Mouse (Mus musculus): ENCODE measurements around the gene Sebox. TPM values are rescaled to one million over a fixed set of nuclear protein-coding genes. Genes with fewer than 3 reads are reported as not detected.
"Not testable (repeated sequence)": the region's sequence is repeated elsewhere in the genome, so short reads cannot be mapped to it uniquely, and the experiment has no call there.

The Sebox gene
- polyA plus RNA-seq, 1 experiment from 2014 or later = 0.11 TPM

DNA sequence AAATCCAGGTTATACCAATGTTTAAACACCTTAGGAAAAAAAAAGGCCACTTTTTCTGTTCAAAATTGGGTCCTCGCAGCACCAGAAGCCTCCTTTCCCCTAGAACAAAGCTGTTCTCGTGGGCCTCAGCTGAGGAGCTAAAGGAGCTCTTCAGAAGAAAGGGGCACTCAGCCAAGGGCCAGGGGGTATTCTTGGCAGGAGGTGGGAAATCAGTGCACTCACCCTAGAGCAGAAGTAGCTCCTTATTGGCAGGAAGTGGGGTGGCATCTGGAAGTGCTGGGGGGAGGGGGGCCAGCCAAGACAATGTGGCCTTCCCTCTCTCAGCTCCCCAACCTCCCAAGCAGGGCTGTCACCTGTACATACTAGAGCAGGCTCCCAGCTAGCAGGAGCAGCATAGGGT, 21.6 kb downstream of the Sebox start:
- no peak for ATAC-seq
- WGBS = 62% methylated on average over 2 of the region's 2 CpGs
- Histone ChIP-seq H3K9ac (ENCODE audit: low read depth, low read length) (no peak overlapping the region), H3K4me2 (ENCODE audit: low read length) (no peak overlapping the region), H3K36me3 (ENCODE audit: control insufficient read depth, insufficient read depth, low read length) (peaks cover 61% of the 10 kb centered on the region), H3K27ac (ENCODE audit: low read depth, low read length) (0 out of 2 replicates have a peak overlapping the region, but pooled peaks have one; percentile 13), H3K4me3 (ENCODE audit: low read length) (no peak overlapping the region), H3K27me3 (replicated peaks; ENCODE audit: control insufficient read depth, insufficient read depth, low read length) (no peaks in the 10 kb centered on the region), H3K9me3 (ENCODE audit: control insufficient read depth, low read length) (no peaks in the 10 kb centered on the region), H3K4me1 (ENCODE audit: control insufficient read depth, insufficient read depth, low read depth, low read length) (no peaks in the 10 kb centered on the region; the same call in 1 of the 2 replicates)

GRCm38 (mm10) chr11:78528714-78529113, 25.5 kb downstream of the Sebox start:
- Histone ChIP-seq H3K4me2 (ENCODE audit: low read length) (no peak overlapping the region), H3K36me3 (ENCODE audit: control insufficient read depth, insufficient read depth, low read length) (peaks cover 49% of the 10 kb centered on the region), H3K4me1 (ENCODE audit: control insufficient read depth, insufficient read depth, low read depth, low read length) (peaks cover 3% of the 10 kb centered on the region; the same call in 1 of the 2 replicates), H3K4me3 (ENCODE audit: low read length) (no peak overlapping the region), H3K9ac (ENCODE audit: low read depth, low read length) (no peak overlapping the region), H3K27me3 (replicated peaks; ENCODE audit: control insufficient read depth, insufficient read depth, low read length) (no peaks in the 10 kb centered on the region), H3K9me3 (ENCODE audit: control insufficient read depth, low read length) (no peaks in the 10 kb centered on the region), H3K27ac (ENCODE audit: low read depth, low read length) (no peak overlapping the region)
- 82% methylated on average over 9 of the region's 9 CpGs for WGBS
- no peak for ATAC-seq

GRCm38 (mm10) chr11:78530001-78530400, 26.8 kb downstream of the Sebox start:
- H3K36me3 ChIP-seq (ENCODE audit: control insufficient read depth, insufficient read depth, low read length) = peaks cover 43% of the 10 kb centered on the region
- no peak overlapping the region for H3K27ac ChIP-seq (ENCODE audit: low read depth, low read length)
- peaks cover 12% of the 10 kb centered on the region for H3K4me1 ChIP-seq (ENCODE audit: control insufficient read depth, insufficient read depth, low read depth, low read length)
- no peak overlapping the region for H3K4me3 ChIP-seq (ENCODE audit: low read length)
- no peak overlapping the region for H3K9ac ChIP-seq (ENCODE audit: low read depth, low read length)
- H3K4me2 ChIP-seq (ENCODE audit: low read length) = no peak overlapping the region
- H3K27me3 ChIP-seq (replicated peaks; ENCODE audit: control insufficient read depth, insufficient read depth, low read length) = no peaks in the 10 kb centered on the region
- ATAC-seq = no peak
- 94% methylated on average over 12 of the region's 12 CpGs for WGBS
- H3K9me3 ChIP-seq (ENCODE audit: control insufficient read depth, low read length) = no peaks in the 10 kb centered on the region

DNA sequence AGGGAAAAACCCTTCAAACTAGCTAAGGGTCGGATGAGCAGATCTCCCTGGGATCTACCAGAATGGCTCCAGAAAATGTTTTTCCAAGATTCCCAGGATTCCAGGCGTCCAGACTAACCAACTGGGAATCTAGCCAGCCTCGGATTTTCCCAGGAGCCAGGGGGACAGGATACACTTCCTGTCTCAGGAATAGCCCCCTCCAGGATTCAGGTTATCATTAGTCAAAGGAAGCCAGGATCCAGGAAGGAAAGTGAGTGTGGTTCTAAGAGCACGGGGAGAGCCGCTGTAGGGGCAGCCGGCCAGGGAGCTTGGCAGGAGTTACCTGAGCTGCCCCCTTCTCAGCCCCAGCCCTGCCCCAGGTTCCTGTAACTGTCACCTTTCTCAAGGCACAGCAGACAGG, 27.8 kb downstream of the Sebox start:
- H3K27me3 ChIP-seq (replicated peaks; ENCODE audit: control insufficient read depth, insufficient read depth, low read length) = no peaks in the 10 kb centered on the region
- no peak overlapping the region for H3K4me3 ChIP-seq (ENCODE audit: low read length)
- no peak overlapping the region for H3K9ac ChIP-seq (ENCODE audit: low read depth, low read length)
- peaks cover 15% of the 10 kb centered on the region for H3K4me1 ChIP-seq (ENCODE audit: control insufficient read depth, insufficient read depth, low read depth, low read length)
- peak overlapping the region; percentile 39; the same call in 1 of the 2 replicates for H3K27ac ChIP-seq (ENCODE audit: low read depth, low read length)
- peaks cover 33% of the 10 kb centered on the region for H3K36me3 ChIP-seq (ENCODE audit: control insufficient read depth, insufficient read depth, low read length)
- 77% methylated on average over 6 of the region's 6 CpGs for WGBS
- no peaks in the 10 kb centered on the region for H3K9me3 ChIP-seq (ENCODE audit: control insufficient read depth, low read length)
- no peak overlapping the region for H3K4me2 ChIP-seq (ENCODE audit: low read length)
- no peak for ATAC-seq

DNA sequence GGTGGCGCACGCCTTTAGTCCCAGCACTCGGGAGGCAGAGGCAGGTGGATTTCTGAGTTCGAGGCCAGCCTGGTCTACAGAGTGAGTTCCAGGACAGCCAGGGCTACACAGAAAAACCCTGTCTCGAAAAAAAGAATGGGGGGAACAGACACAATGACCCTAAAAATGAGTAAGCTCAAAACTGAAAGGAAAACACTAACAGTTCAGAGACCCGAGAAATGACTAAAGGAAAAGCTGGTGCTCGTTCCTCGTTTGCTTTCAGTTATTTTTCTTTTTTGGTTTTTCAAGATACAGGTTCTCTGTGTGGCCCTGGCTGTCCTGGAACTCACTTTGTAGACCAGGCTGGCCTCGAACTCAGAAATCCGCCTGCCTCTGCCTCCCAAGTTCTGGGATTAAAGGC, 28.3 kb downstream of the Sebox start:
- H3K4me3 ChIP-seq (ENCODE audit: low read length); H3K9me3 ChIP-seq (ENCODE audit: control insufficient read depth, low read length); H3K27me3 ChIP-seq (replicated peaks; ENCODE audit: control insufficient read depth, insufficient read depth, low read length); H3K27ac ChIP-seq (ENCODE audit: low read depth, low read length); H3K4me2 ChIP-seq (ENCODE audit: low read length); H3K9ac ChIP-seq (ENCODE audit: low read depth, low read length); ATAC-seq: not testable (repeated sequence)
- WGBS = 93% methylated on average over 10 of the region's 10 CpGs
- H3K4me1 ChIP-seq (ENCODE audit: control insufficient read depth, insufficient read depth, low read depth, low read length) = peaks cover 15% of the 10 kb centered on the region
- peaks cover 29% of the 10 kb centered on the region for H3K36me3 ChIP-seq (ENCODE audit: control insufficient read depth, insufficient read depth, low read length)

DNA sequence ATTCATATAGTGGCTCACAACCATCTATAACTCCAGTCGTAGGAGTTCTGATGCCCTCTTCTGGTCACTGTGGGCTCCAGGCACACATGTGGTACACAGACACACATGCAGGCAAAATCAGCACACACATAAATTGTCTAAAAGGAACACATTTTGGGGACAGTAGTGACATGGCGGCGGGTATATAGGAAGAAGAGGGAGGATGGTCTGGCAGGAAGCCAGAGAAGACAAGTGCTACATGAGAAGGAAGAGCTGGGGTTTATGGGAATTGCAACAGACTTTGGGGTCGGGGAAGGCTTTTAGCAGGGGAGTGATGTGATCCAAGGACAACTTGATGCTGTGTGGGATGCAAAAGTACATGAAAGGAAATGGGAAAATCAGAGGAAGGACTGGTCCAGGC, 31.3 kb downstream of the Sebox start:
- peaks cover 8% of the 10 kb centered on the region; the same call in 1 of the 2 replicates for H3K36me3 ChIP-seq (ENCODE audit: control insufficient read depth, insufficient read depth, low read length)
- H3K9me3 ChIP-seq (ENCODE audit: control insufficient read depth, low read length) = no peaks in the 10 kb centered on the region
- H3K4me1 ChIP-seq (ENCODE audit: control insufficient read depth, insufficient read depth, low read depth, low read length) = peaks cover 26% of the 10 kb centered on the region
- no peak for ATAC-seq
- no peak overlapping the region for H3K4me3 ChIP-seq (ENCODE audit: low read length)
- H3K4me2 ChIP-seq (ENCODE audit: low read length) = peak overlapping the region; percentile 67
- H3K9ac ChIP-seq (ENCODE audit: low read depth, low read length) = no peak overlapping the region
- H3K27me3 ChIP-seq (replicated peaks; ENCODE audit: control insufficient read depth, insufficient read depth, low read length) = no peaks in the 10 kb centered on the region
- 90% methylated on average over 4 of the region's 4 CpGs for WGBS
- no peak overlapping the region for H3K27ac ChIP-seq (ENCODE audit: low read depth, low read length)

DNA sequence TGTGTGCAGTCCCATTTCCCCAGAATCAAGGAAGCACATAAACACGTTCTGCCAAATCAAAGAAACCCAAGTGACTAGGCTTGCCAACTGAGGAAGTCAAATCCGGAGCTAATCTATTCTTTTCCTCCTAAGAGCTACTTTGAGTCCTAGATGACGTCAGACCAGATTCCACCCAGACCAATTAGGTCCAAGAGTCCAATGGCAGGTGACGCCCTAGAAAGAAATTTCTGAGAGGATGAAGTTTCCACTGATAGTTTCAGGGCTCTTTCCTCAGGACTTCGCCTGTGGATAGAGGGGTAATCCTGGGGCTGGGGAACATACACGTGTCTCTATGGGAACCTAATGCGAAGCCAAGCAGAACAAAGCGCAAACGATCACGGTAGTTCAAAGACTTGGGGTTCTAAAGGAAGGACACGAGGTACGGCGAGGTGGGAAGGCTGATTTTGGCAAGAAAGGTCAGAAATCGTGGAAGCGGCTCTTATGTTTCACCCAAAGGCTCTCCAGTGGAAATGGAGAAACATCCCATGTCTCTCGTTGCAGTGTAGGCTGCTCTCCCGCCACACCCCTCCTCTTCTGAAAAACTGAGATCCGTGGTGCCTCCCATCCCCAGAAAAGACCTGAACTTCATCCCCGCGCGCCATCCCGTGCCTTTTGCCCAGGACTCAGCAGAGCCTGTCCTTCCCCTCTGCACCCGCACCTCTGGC, 32.3 kb downstream of the Sebox start:
- H3K4me2 ChIP-seq (ENCODE audit: low read length) = peak overlapping the region; percentile 67
- no peaks in the 10 kb centered on the region for H3K9me3 ChIP-seq (ENCODE audit: control insufficient read depth, low read length)
- H3K36me3 ChIP-seq (ENCODE audit: control insufficient read depth, insufficient read depth, low read length) = peaks cover 3% of the 10 kb centered on the region
- H3K27me3 ChIP-seq (replicated peaks; ENCODE audit: control insufficient read depth, insufficient read depth, low read length) = no peaks in the 10 kb centered on the region
- H3K9ac ChIP-seq (ENCODE audit: low read depth, low read length) = peak overlapping the region; percentile 81
- peak overlapping the region; percentile 89 for H3K27ac ChIP-seq (ENCODE audit: low read depth, low read length)
- peak overlapping the region; percentile 59 for H3K4me3 ChIP-seq (ENCODE audit: low read length)
- peaks cover 26% of the 10 kb centered on the region for H3K4me1 ChIP-seq (ENCODE audit: control insufficient read depth, insufficient read depth, low read depth, low read length)
- under 1% methylated on average over 23 of the region's 23 CpGs for WGBS
- ATAC-seq = 0 out of 2 replicates have a peak, but pooled peaks have one; percentile 1

DNA sequence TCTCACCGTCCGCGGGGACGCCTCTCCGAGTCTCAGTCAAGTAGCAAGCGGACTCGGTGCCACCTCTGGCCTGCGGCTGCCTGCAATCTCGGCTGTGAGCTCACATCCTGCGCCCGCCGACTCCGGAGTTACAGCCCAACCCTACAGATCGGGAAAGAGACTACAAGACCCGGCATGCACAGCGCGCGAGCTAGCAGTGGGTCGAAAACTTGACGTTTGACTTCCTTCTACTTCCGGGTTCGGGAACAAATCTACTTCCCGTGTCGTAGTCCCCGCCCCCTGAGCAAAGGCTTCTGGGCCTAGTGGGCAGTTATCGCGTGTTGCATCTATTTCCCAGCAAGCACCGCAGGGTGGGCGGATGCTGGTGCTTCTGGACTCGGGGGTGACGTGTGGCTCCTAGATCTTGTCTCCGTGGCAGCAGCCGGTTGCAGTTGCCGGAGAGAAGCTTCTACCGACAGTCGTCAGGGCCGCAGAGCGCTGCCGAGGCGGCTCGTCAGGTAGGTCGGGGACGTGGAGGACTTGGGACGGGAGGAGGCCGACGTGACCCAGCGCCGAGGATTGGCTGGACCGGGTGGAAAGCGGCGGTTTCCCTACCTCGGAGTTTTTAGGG, 32.9 kb downstream of the Sebox start, which contains the start of the genes Tnfaip1 and Ift20:
Gene Tnfaip1, minus strand, starts transcription at position 253 of the 610 bp plus-strand sequence.
Gene Ift20, plus strand, starts transcription at position 282 of the 610 bp plus-strand sequence.
- no peaks in the 10 kb centered on the region for H3K9me3 ChIP-seq (ENCODE audit: control insufficient read depth, low read length)
- H3K4me3 ChIP-seq (ENCODE audit: low read length) = peak within 1 kb of the TSS; percentile 59
- peaks cover 8% of the 10 kb centered on the region for H3K36me3 ChIP-seq (ENCODE audit: control insufficient read depth, insufficient read depth, low read length)
- H3K27ac ChIP-seq (ENCODE audit: low read depth, low read length) = peak within 1 kb of the TSS; percentile 89
- peak within 1 kb of the TSS; percentile 81 for H3K9ac ChIP-seq (ENCODE audit: low read depth, low read length)
- peak within 1 kb of the TSS; percentile 86 for H3K4me2 ChIP-seq (ENCODE audit: low read length)
- peak; percentile 98 for ATAC-seq
- under 1% methylated on average over 52 of the region's 52 CpGs for WGBS
- H3K27me3 ChIP-seq (replicated peaks; ENCODE audit: control insufficient read depth, insufficient read depth, low read length) = no peaks in the 10 kb centered on the region
- peaks cover 26% of the 10 kb centered on the region for H3K4me1 ChIP-seq (ENCODE audit: control insufficient read depth, insufficient read depth, low read depth, low read length)

DNA sequence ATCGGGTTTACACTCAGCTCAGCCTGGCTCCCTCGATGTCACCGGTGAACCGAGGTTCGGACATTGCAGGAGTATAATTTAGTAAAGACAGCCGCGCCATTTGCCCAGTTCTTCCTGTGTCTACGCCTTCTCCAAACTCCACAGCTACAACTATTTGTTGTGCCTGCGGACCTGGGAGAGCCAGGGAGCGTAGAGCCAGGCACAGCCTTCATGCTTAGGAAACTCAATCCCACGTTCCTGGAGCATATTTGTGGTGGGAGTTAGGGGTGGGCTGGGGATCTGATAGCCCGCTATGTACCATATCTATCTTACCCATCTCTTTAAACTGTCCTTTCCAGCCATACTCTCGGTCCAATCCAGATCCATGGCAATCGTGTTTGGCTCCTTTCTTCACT, 33.4 kb downstream of the Sebox start:
- Histone ChIP-seq H3K4me2 (ENCODE audit: low read length) (peak overlapping the region; percentile 86), H3K9me3 (ENCODE audit: control insufficient read depth, low read length) (no peaks in the 10 kb centered on the region), H3K27me3 (replicated peaks; ENCODE audit: control insufficient read depth, insufficient read depth, low read length) (no peaks in the 10 kb centered on the region), H3K36me3 (ENCODE audit: control insufficient read depth, insufficient read depth, low read length) (peaks cover 10% of the 10 kb centered on the region), H3K4me3 (ENCODE audit: low read length) (peak overlapping the region; percentile 59), H3K9ac (ENCODE audit: low read depth, low read length) (peak overlapping the region; percentile 73), H3K4me1 (ENCODE audit: control insufficient read depth, insufficient read depth, low read depth, low read length) (peaks cover 26% of the 10 kb centered on the region), H3K27ac (ENCODE audit: low read depth, low read length) (peak overlapping the region; percentile 75)
- 2% methylated on average over 14 of the region's 14 CpGs for WGBS
- ATAC-seq = no peak

Measured in hindbrain, embryonic 16.5 days (tissue).